Mouse (Mus musculus) brain, embryonic 14.5 days (tissue): ENCODE measurements around the gene Psma4.

Experiments
- CTCF ChIP-seq: fragments of 200-500 bp; IDR thresholded peaks from 2 replicates; pipeline ENCODE4 v1.5.1; 2012; ENCODE audit warnings: inconsistent platforms, mild to moderate bottlenecking, moderate library complexity, borderline replicate concordance; ENCODE audit not compliant: insufficient read depth, insufficient read length; ENCODE audit errors: extremely low read depth
- POLR2A ChIP-seq: fragments of 200-500 bp; IDR thresholded peaks from 2 replicates; pipeline ENCODE4 v1.6.1; 2012; ENCODE audit warnings: mild to moderate bottlenecking, inconsistent platforms, borderline replicate concordance; ENCODE audit not compliant: poor library complexity, insufficient read depth, insufficient read length, severe bottlenecking; ENCODE audit errors: extremely low read depth

GRCm38 (mm10) chr9:54919946-54920345 lies 30.6 kb upstream of the Psma4 start:
- TF ChIP-seq POLR2A, result no peak
- TF ChIP-seq CTCF, result no peak
